8 mouse cellular contexts compared by ENCODE assay signal in the genomic region with DNA sequence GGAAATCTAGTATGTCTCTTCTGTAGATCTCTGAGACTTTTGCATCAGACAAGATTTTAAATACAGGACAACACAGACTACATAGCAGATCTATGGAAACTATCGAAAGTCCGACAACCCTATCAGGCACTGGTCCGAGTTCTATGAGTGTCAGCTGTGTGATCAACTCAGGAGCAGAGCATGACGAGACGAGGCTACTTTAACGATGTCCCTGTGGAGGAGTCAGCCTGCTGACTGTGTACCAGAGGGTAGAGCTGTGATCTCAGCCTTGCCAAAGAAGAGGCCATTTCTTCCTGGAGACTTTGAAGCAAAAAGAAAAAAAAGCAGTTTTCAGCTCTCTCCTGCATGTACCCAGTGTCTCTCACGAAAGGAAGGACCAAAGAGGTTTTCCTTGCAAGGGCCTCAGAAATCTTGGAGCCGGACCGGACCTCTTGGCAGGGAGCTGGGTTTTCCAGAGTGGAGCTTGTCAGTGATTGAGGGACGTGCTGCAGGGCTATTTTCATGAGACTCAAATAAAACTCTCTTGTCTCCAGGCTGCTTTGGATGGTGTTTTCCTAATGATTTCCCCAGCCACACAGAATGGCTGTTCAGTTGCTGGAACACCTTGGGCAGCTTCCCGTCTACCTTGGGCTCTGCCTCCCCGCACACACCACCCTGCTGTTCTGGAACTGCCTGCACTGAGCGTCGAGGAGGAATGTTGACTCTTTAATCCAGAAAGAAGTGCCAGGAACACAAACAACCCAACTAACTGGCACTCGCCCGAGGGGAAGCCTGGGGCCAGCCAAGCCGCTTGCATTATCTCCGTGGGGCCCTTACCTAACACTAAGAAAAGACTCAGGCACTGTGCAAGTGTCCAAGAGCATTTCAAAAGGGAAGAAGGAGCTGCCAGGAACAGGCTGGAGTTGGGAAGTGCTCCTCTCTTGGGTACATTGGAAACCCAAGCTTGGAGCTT. TPM values are rescaled to one million over a fixed set of nuclear protein-coding genes. Genes with fewer than 3 reads are reported as not detected.
DNase-seq lines count a peak whose midpoint lies in the region; ATAC-seq lines count a peak whose summit lies in the region.

No protein-coding gene starts in this region.

- H3K9ac ChIP-seq in midbrain, embryonic 16.5 days (ENCODE audit: low read depth, low read length), result no peak overlapping the region
- H3K9ac ChIP-seq in midbrain, embryonic 14.5 days (replicated peaks; ENCODE audit: low read length), result no peak overlapping the region

- no peaks in the 10 kb centered on the region for H3K9me3 ChIP-seq in midbrain, embryonic 16.5 days (replicated peaks; ENCODE audit: control insufficient read depth, low read length, poor library complexity, severe bottlenecking)
- no peaks in the 10 kb centered on the region for H3K9me3 ChIP-seq in midbrain, embryonic 14.5 days (ENCODE audit: control insufficient read depth, low read length)

- no peaks in the 10 kb centered on the region for H3K27me3 ChIP-seq in midbrain, embryonic 16.5 days (ENCODE audit: control insufficient read depth, insufficient read depth, low read depth, low read length)
- no peaks in the 10 kb centered on the region for H3K27me3 ChIP-seq in midbrain, embryonic 14.5 days (ENCODE audit: control insufficient read depth, insufficient read depth, low read length)

- WGBS in midbrain, embryonic 16.5 days, result 58% methylated on average over 18 of the region's 18 CpGs
- WGBS in midbrain, embryonic 14.5 days, result 68% methylated on average over 18 of the region's 18 CpGs

- H3K27ac ChIP-seq in midbrain, embryonic 16.5 days (ENCODE audit: low read length), result no peak overlapping the region
- H3K27ac ChIP-seq in midbrain, embryonic 14.5 days (replicated peaks; ENCODE audit: low read depth, low read length), result no peak overlapping the region

- no peak overlapping the region for H3K4me2 ChIP-seq in midbrain, embryonic 16.5 days (ENCODE audit: low read length)
- H3K4me2 ChIP-seq in midbrain, embryonic 14.5 days (ENCODE audit: low read length), result no peak overlapping the region

- H3K36me3 ChIP-seq in midbrain, embryonic 16.5 days (ENCODE audit: control insufficient read depth, insufficient read depth, low read length), result no peaks in the 10 kb centered on the region
- H3K36me3 ChIP-seq in midbrain, embryonic 14.5 days (ENCODE audit: control insufficient read depth, insufficient read depth, low read length), result no peaks in the 10 kb centered on the region

- H3K4me1 ChIP-seq in midbrain, embryonic 16.5 days (ENCODE audit: control insufficient read depth, insufficient read depth, low read length), result no peaks in the 10 kb centered on the region
- H3K4me1 ChIP-seq in midbrain, embryonic 14.5 days (ENCODE audit: control insufficient read depth, insufficient read depth, low read length), result no peaks in the 10 kb centered on the region

- DNase-seq in cerebellum, adult 11-12 months, result peak; percentile 10
- DNase-seq in cerebellum, adult 11 months, result no peak
- no peak for DNase-seq in midbrain, embryonic 14.5 days
- DNase-seq in gastrocnemius, postnatal 36 days, result peak; percentile 79 to 86
- DNase-seq in lung, adult 18-20 months, result peak; percentile 77 to 79
- no peak for DNase-seq in urinary bladder, adult 2 months (ENCODE audit: low spot score)

- H3K4me3 ChIP-seq in midbrain, embryonic 16.5 days (ENCODE audit: low read depth, low read length), result no peak overlapping the region
- H3K4me3 ChIP-seq in midbrain, embryonic 14.5 days (replicated peaks; ENCODE audit: low read depth, low read length), result no peak overlapping the region

- peak; percentile 53 for ATAC-seq in midbrain, embryonic 16.5 days
- no peak for ATAC-seq in midbrain, embryonic 14.5 days (ENCODE audit: low FRiP score, low TSS enrichment)
- no peak for ATAC-seq in monocyte, adult 5-6 weeks (replicated peaks; ENCODE audit: insufficient number of reproducible peaks, low FRiP score, low TSS enrichment, poor library complexity, severe bottlenecking)

- intact Hi-C loops in gastrocnemius, postnatal 36 days (cut with DNase I), result loop anchor here (2.0 kb wide), 1 partner anchor 31 kb away; a partner anchor contains a TSS

RNA-seq across cellular contexts. Expression of a gene that starts 32.1 kb away (rescaled TPM):
- 0.44 and 0.55 TPM in 2 replicates for polyA plus RNA-seq in midbrain, embryonic 16.5 days (2015; fragmentation: Nextera tagmentation; extraction: Ambion mirVana)
- polyA plus RNA-seq in midbrain, embryonic 14.5 days (2014; fragmentation: Nextera tagmentation; extraction: Ambion mirVana), result 0.53 and 0.66 TPM in 2 replicates
- 1 to 10 TPM; 3.2 to 8.9 TPM for total RNA-seq in gastrocnemius, postnatal 36 days (2021)
- 0.10 to 0.19 TPM in 2 of 3 replicates, not detected in the other for total RNA-seq in monocyte, adult 5-6 weeks (2017)
- 6.1 and 7.0 TPM in 2 replicates for polyA plus RNA-seq in urinary bladder, adult 2 months (2012; rRNA removed)

RNA-seq across cellular contexts. Expression of a gene that starts 39.5 kb away (rescaled TPM):
- 30.3 and 33.9 TPM in 2 replicates for polyA plus RNA-seq in midbrain, embryonic 16.5 days (2015; fragmentation: Nextera tagmentation; extraction: Ambion mirVana)
- polyA plus RNA-seq in midbrain, embryonic 14.5 days (2014; fragmentation: Nextera tagmentation; extraction: Ambion mirVana), result 30.7 and 38.3 TPM in 2 replicates
- 1 to 10 TPM; 8.4 to 8.8 TPM for total RNA-seq in gastrocnemius, postnatal 36 days (2021)
- 105 to 136 TPM (median 120 TPM) in 3 replicates for total RNA-seq in monocyte, adult 5-6 weeks (2017)
- 6.2 and 8.1 TPM in 2 replicates for polyA plus RNA-seq in urinary bladder, adult 2 months (2012; rRNA removed)

RNA-seq across cellular contexts. Expression of a gene that starts 39.8 kb away (rescaled TPM):
- 7.5 and 7.9 TPM in 2 replicates for polyA plus RNA-seq in midbrain, embryonic 16.5 days (2015; fragmentation: Nextera tagmentation; extraction: Ambion mirVana)
- polyA plus RNA-seq in midbrain, embryonic 14.5 days (2014; fragmentation: Nextera tagmentation; extraction: Ambion mirVana), result 5.2 and 8.1 TPM in 2 replicates
- total RNA-seq in gastrocnemius, postnatal 36 days (2021), result 10 to 100 TPM; 23.5 to 25.4 TPM
- 10.5 to 21.5 TPM (median 17.6 TPM) in 3 replicates for total RNA-seq in monocyte, adult 5-6 weeks (2017)
- 12.8 and 13.4 TPM in 2 replicates for polyA plus RNA-seq in urinary bladder, adult 2 months (2012; rRNA removed)

Comparison
In these comparisons a context has a peak if more than half of its experiments do, and no peak if none do; other contexts are left out.
1. DNase-seq: peak in cerebellum, adult 11-12 months (single experiment), gastrocnemius, postnatal 36 days (2 of 2) and lung, adult 18-20 months (2 of 2); none in cerebellum, adult 11 months (single experiment), midbrain, embryonic 14.5 days (single experiment) and urinary bladder, adult 2 months (single experiment).